Mouse (Mus musculus) heart, postnatal 14 days (tissue): ENCODE data around the gene Bpgm. TPM values are rescaled to one million over a fixed set of nuclear protein-coding genes. Genes with fewer than 3 reads are reported as not detected.

Experiments used
- DNase-seq, 2 experiments: peaks; one replicate each; pipeline ENCODE4 v3.0.0; 2021 to 2022
- intact Hi-C: fragments of 180-260 bp; cut with DNase I; formaldehyde crosslinking; loops from one replicate; pipeline ENCODE4 v1.15.1; 2025
- total RNA-seq, 2 experiments: library from RNA; stranded (reverse); gene quantifications; 2 replicates each; pipeline ENCODE4 v1.2.3; 2021

The Bpgm gene
- total RNA-seq, 2 experiments from 2014 or later = 122 to 139 TPM

DNA sequence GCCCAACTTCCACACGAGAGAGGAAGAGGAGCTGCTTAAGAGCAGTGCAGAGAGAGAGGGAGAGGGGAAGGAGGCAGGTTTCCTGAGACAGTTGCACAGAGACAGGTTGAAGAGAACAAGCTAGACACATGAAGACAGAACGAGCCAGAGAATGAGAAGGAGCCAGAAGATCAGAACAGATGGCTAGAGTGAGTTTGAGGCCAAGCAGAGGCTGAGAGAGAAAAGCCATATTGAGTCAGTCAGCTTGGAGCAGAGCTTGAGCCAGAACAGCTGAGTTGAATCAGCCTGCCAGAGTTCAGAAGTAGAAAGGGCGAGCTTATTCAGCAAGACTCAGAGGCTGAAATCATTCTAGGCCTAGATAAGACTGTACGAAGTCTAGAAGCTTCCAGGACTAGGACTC lies 6.8 kb downstream of the Bpgm start:
- peak; percentile 18 to 41 for DNase-seq
- intact Hi-C loops = no loop called here

DNA sequence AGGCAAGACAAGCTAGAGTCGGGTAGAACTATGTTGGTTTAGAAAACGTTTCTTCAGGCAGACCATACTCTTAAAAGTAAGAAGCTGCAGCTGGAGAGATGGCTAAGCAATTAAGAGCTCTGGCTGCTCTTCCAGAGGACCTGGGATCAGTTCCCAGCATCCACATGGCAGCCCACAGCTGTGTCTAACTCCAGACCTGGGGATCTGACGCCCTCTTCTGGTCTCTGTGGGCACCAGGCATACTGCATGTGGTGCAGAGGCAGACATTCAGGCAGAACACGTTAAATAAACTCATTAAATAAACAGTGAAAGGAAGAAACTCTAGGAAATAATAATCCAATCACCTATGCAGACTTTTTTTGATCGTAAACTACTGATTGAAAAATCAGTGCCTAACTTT lies 7.4 kb downstream of the Bpgm start:
- intact Hi-C loops = no loop called here
- no peak for DNase-seq

DNA sequence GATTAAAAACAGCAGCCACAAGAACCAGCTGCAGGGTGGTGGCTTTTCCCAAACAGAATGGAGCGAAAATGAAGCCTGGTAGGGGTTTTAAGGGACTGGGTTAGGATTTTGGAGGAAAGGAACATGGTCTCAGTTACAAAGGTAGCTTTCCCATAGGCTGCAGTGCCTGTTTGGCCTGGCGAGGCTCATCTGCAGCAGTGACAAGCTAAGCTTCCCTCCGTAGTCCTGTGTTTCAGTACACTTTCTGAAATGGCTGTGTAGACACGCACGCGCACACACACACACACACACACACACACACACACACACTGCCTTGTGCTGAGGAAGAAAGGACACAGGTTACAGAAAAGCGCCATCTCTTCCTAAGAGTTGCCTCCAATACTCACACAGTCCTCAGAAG lies 7.8 kb downstream of the Bpgm start:
- no peak for DNase-seq
- intact Hi-C loops = no loop called here

DNA sequence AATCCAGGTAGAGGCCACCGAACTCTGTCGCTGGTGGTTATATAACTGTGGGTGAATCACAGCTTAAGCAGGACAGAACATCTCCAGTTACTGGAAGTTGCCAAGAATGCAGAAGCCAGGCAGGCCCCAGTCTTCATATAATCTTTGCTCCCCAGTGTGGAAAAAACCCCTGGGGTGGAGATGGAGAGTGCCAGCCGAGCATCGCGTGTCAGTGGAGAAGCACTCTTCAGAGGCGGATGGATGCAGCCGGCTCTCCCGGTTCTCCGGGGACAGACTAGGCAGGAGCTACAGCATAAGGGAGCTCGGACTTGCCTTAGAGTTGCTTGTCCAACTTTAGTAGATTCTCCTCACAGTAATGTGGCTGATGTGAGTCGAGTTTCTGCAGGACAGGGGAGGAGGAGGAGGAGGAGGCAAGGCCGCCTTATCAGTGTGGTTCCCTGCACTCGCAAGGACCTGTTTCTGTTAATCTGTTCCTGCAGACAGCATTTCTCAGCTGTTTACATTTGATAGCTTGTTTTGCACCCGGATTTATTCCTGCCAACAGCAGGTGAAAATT lies 10.1 kb downstream of the Bpgm start:
- no peak for DNase-seq
- intact Hi-C loops = no loop called here

DNA sequence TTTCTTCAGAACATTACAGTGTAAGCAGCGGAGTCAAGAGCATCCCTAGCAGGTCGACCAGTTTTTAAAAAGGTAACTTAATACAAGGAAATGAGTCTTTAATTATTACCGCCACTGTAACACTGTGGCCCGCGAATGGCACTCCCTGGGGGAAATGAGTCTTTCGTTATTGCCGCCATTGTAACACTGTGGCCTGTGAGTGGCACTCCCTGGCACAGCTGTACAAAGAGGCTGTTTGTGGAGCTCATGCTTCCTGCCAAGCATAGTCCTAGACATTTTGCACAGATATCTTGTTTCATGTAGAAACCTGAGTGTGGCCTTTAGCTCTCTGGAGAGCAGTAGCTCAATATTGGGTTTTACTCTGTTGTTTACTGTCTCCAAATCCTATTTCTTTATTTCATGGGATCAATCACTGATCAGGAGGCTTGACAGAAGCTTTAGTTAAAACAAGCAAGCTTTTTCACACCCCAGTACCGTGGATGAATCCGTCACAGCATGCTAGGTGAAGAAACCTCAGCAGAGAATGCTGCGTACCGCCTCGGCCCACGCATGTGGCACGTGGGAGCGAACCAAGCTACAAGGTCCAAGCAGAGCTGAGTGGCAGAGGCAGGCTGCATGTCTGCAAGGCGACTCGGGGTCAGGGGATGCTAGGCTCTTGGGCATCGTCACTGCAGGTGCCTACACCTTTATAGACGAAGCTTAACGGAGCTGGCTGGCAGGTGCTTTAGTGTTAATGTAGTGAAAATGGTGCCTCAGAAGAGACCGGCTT lies 17.5 kb downstream of the Bpgm start:
- no peak for DNase-seq
- intact Hi-C loops = no loop called here

DNA sequence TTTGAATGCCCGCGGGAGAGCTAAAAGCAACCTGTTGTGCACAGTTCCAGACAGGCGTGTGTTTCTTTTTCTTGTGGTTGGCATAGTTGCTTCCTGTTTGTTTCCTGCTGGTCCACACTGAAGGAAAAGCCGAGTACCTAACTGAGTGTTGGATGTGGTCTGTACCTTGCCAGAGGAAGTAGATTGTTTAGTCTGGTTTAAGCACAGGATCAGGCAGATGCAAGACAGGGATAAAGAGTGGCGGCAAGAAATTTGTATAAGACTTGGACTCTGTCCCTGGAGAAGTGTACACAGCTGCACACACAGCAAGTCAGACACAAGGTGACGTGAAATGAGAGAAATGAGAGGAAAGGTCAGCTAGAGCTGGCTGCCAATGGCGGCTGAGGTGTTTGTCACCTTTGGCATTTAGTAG lies 19.1 kb downstream of the Bpgm start:
- intact Hi-C loops = no loop called here
- no peak for DNase-seq

DNA sequence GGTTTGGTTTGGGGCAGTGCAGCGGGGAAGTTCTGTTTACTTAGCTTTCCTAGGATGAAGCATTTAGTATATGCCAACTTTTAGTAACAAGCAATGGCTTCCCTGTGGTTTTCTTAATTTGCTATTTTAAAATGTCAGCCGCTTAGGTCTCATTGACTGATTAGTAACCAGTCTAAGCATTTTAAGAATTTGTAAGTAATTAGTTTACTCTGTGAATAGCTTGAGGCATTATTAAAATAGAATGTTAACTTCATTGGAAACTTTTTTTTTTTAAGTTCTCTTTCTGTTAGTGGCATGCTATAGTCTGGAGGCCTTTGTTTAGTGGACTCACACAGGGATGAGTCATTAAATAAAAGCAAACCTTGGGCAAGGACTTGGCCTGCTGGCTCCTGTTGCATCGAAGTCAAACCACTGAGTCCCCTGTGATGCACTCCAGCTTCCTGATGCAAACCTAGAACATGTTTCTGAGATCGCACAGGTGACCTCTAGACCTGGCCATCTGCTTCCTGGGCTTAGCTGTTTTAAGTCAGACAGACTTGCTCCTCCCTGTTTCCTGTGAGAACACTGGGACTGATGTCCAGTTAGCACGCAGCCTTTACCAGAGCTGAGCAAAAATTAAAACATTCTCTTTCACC lies 22.1 kb downstream of the Bpgm start:
- intact Hi-C loops = no loop called here
- no peak for DNase-seq

DNA sequence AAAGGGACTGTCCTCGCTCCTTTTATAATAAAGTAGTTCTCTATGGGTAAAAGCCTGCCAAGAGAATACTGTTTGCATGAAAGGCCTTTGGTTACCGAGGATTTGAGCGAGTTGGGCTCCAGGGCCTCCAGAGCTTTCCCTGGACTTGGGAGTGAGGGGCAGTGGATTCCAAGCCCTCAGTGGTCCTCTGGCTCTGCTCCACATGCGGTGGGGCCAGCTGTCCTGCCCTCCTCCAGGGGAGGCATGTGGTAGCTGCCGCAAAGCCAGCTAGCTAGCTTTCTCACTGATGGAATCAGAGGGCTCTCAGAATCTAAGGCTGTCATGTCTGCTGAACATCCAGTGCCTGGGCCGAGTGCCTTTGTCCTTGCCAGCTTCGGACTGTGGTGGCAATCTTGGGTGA lies 26.3 kb downstream of the Bpgm start:
- intact Hi-C loops = no loop called here
- DNase-seq = no peak

DNA sequence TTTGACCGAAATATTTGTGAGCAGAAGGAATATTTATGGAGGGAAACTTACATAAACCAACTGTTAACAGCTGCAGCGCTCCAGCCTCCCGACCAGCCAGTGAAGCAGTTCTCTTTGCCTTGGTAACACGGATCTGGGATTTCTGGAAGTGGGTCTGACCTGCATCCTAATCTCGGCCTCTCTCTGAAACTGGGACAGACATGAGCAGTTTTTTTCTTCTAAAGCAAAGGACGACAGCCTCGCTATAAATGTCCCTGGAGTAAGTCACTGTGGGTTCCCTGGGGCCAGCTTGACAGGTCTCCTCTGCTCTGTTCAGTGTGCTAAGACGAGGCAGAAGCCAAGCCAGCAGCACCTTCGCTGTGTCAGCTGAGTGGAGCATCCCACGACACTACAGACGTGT lies 29.9 kb downstream of the Bpgm start:
- no peak for DNase-seq
- intact Hi-C loops = no loop called here

DNA sequence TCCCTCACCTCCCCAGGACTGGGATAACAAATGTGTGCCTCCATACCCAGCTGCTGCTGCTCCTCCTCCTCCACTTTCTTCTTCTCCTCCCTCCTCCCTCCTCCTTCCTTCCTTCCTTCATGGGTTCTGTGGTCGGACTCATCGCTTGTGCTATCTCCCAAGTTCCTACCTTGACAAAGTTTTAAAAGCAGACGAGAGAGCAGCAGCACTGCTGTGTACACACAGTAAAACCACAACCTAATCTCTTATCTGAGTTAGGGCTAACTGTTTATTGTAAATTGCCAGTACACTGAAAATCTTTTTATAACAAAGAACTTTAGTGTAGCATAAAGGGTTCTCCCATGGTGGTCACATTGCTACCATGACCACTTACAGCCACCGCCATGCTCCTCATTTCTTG lies 31.6 kb downstream of the Bpgm start:
- intact Hi-C loops = no loop called here
- DNase-seq = no peak

DNA sequence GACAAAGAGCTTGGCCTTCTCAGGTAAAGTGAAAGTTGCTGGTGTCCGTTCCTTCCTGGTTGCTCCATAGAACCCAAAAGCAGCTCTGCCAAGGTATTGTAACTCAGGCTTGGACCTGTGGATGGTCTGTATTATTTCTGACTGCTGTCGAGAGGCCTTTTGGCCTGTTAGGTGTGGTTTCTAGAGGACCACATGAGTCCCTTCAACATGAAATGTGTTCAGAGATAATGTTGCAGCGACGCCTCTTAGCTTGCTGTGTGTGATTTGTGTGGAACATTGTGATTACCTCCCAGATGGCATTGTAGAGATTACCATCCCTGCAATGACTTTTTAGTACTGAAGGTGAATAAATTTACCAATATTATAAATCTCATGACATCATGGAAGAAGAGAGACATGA lies 32.0 kb downstream of the Bpgm start:
- intact Hi-C loops = loop anchor here (2.0 kb wide), 1 partner anchor 487 kb away; no protein-coding TSS in a partner anchor
- no peak for DNase-seq

DNA sequence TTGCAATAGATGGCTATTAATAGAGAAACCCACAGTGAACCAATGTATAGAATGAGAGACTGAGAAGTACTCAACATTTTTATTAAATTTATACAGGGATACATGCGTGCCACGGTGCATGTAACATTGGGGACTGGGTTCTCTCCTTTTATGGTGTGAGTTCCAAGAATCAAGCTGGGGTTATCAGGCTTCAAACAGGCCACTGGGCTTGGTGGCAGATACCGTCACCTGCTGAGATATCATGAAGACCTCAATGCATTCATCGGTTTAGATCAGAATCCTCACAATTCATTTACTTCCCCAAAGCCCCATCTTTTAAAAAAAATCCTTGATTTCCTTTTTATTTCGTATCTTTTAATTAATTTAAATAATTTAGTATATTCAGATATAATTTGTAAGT lies 34.3 kb downstream of the Bpgm start:
- intact Hi-C loops = loop anchor here (5.0 kb wide), 3 partner anchors 37 to 417 kb away; partner anchors contain the start of gene Cyren
- DNase-seq = no peak

DNA sequence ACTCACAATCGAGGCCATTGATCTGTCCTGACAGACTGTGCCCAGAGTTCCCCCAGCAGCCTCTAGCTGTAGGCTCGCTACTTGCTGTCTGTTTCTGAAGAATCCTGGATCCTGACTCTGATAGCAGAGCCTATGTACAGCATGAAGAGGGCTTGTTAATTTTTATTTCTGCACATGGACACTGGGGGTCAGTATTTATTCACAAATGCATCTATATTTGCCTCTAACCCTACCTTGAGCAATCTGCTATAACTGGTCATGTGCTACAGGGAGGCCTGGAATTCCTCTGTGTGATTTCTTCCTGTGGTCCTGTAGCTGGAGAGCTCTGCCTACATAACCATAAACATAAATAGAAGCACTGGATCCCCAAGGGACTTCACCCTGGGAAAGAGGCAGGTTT lies 35.4 kb downstream of the Bpgm start:
- DNase-seq = peak in 1 of 2 experiments; percentile 20
- intact Hi-C loops = loop anchor here (5.0 kb wide), 3 partner anchors 36 to 416 kb away; partner anchors contain the start of gene Cyren

DNA sequence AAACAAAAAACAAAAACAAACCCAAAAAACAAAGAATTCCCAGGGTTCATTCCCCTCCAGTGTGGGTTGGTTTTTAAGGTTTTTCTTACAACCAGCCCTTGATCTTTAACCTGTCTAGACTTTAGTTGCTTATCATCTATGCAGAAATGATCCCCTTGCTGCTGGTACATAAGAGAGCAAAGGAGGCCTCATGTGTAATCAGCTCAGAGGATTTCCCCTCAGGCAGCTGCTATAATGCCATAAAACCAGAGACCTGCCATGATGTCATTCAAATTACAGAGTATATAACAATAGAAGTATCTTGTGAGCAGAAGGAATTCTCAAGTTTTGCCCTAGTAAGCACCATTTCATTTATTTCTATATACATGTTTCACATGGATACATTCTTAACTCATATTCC lies 36.7 kb downstream of the Bpgm start:
- DNase-seq = no peak
- intact Hi-C loops = loop anchor here (5.0 kb wide), 3 partner anchors 35 to 415 kb away; partner anchors contain the start of gene Cyren

DNA sequence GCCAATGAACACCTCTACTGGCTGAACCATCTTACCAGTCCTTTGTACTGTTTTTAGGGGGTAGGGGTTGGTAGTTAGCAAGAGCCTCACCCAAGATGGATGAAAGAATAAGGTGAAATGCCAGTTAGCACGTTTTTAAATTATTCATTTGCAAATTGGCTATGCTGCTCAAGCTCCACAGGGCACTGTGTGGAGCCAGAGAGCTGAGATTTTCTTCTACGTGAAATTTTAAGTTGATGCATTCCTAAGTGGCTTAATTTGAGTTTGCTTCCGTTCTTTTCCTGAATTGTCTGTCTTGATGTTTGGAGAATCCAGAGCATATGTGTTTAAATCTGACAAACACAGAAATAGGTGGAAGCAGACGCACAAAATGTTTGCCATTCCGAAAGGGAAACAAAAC lies 38.6 kb downstream of the Bpgm start:
- intact Hi-C loops = loop anchor here (2.0 to 5.0 kb wide), 5 partner anchors 33 to 413 kb away; partner anchors contain the start of genes Cald1 and Cyren
- peak in 1 of 2 experiments; percentile 19 for DNase-seq

DNA sequence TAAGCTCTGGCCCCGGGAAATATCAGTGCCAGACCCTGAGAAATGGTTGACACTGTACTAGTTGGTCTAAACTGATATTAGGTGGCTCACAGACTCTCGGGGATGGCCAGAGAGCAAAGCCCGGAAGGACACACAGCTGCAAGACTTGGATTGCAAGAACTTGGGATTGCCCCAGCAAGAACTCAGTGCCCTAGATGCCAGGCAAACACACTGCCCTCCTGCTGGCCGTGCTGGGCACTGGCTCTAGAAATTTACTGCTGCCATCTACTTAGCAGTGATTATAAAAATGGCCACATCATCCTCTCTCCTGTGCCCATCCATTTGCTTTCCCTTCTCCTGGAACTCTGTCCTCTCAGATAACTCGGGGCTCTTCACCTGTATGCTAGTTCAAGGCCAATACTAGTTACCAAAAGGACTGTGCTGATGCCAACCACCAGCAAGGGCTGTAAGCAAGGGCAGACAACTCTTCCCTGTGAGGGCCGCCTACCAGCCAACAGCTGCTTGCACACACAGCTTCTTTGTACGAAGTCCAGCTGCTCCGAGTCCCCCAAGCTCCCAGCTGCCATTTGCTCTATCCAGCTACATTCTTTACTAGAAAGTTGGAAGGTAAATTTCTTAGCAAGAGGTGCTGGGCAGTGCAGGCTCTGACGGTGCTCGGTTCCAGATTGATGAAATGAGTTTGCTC lies 39.2 kb downstream of the Bpgm start:
- DNase-seq = no peak
- intact Hi-C loops = loop anchor here (2.0 to 5.0 kb wide), 2 partner anchors 82 to 240 kb away; partner anchors contain the start of gene Cald1

DNA sequence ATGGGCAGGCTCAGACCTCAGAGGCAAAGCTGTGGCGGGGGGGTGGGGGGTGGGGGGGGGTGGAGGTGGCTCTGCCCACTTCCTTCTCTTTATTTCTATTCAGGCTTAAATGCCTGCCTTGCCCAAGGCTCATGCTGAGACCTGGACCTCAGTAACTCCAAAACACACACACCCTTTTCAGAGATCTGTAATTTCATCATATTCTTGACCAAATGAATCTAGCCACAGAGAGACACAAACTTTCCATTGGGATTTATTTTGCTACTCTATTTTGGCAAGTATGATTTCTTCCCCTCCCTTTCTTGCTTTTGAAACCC lies 39.7 kb downstream of the Bpgm start:
- intact Hi-C loops = loop anchor here (2.0 to 5.0 kb wide), 2 partner anchors 82 to 239 kb away; partner anchors contain the start of gene Cald1
- no peak for DNase-seq

DNA sequence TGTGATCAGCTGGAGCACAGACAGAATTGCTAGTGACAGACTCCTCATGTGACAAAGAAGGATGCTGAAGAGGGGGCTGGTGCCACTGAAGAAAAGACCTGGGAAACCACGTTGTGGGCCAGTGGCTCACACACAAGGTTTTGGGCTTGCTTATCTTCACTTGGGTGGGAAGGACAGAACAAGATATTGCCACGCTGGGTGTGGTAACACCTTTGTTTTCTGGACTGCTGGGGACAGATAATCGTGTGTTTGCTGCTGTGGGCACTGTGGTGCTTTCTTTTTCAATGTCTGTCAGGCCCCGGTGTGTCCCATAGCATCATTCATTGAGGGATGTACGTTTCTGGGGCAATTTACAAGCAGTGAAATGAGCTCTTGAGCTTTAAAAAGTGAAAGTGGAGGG lies 41.7 kb downstream of the Bpgm start:
- DNase-seq = no peak
- intact Hi-C loops = loop anchor here (5.0 kb wide), 1 partner anchor 80 kb away; the partner anchor contains the start of gene Cald1

DNA sequence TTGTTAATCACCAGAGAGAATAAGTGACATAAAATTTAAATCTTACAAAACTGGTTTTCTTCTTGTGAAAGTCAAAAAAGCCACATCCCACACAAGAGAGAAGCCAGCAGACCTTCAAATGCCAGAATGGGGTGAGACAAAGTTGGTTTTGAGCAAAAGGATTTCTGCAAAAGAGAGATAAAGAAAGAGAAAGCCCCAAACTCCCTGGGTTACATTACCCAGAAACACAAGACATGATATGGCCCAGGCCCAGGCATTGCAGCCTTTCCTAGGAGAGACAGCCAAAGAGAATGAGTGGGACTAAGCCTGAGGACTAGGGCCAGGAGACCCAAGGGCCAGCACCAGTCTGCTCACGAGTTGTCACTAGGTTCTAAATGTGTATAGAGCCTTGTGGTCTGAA lies 43.1 kb downstream of the Bpgm start:
- DNase-seq = peak in 1 of 2 experiments; percentile 25
- intact Hi-C loops = loop anchor here (5.0 kb wide), 1 partner anchor 78 kb away; the partner anchor contains the start of gene Cald1

DNA sequence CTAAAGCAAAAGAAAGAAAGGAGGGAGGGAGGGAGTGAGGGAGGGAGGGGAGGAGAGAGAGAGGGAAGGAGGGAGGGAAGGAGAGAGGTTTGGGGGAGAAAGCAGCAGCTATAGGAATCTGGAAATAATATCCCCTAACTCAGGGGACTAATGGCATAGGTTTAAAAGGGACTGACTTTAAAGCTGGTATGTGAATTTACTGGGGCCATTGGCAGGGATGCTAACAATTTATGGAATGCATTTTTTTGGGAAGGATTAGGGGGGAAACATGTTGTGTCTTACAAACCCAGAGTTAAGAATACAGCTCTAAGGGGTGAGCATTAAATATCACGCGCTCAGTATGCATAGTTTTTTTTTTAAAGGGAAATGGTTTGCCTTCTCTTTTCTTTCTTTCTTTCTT lies 44.5 kb downstream of the Bpgm start:
- intact Hi-C loops = no loop called here
- no peak for DNase-seq

DNA sequence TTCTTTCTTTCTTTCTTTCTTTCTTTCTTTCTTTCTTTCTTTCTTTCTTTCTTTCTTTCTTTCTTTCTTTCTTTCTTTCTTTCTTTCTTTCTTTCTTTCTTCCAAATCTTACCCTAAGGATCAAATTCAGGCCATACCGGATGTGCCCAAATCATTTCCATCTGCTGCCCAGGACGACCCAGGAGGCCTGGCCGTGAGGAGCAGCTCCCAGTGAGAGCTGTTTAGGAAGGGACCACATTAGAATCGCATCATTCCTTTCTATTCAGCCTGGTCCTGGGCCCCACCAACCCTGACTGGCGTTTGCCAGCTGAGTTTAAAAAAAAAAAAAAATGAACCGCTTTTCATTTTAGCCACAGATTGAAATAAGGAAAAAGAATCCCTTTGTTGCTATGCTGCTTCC lies 44.9 kb downstream of the Bpgm start:
- intact Hi-C loops = no loop called here
- DNase-seq = no peak
